Mouse (Mus musculus) midbrain, embryonic 13.5 days (tissue): ENCODE data around the gene Cdc26. TPM values are rescaled to one million over a fixed set of nuclear protein-coding genes. Genes with fewer than 3 reads are reported as not detected.

Experiments used
- ATAC-seq: fragments of 200-750 bp; cut with Nextera tagmentation; 2 replicates; pipeline ENCODE4 v1.8.0; 2017; ENCODE audit warnings: mild to moderate bottlenecking, moderate TSS enrichment, moderate library complexity
- H3K27ac ChIP-seq: fragments of 300-500 bp; sonication (generic); 2 replicates; pipeline ENCODE4 v1.5.1; 2015; ENCODE audit warnings: inconsistent platforms, mild to moderate bottlenecking, moderate library complexity
- H3K27me3 ChIP-seq: fragments of 300-500 bp; sonication (generic); 2 replicates; pipeline ENCODE4 v1.6.1; 2015; ENCODE audit warnings: mild to moderate bottlenecking, inconsistent platforms
- H3K36me3 ChIP-seq: fragments of 300-500 bp; sonication (generic); 2 replicates; pipeline ENCODE4 v1.6.1; 2015; ENCODE audit warnings: mild to moderate bottlenecking, inconsistent platforms
- H3K4me1 ChIP-seq: fragments of 300-500 bp; sonication (generic); replicated peaks from 2 replicates; pipeline ENCODE4 v1.6.1; 2015; ENCODE audit warnings: inconsistent platforms
- H3K4me2 ChIP-seq: fragments of 300-500 bp; sonication (generic); replicated peaks from 2 replicates; pipeline ENCODE4 v1.6.1; 2015; ENCODE audit warnings: moderate library complexity, mild to moderate bottlenecking, inconsistent platforms
- H3K4me3 ChIP-seq: fragments of 300-500 bp; sonication (generic); replicated peaks from 2 replicates; pipeline ENCODE4 v1.5.1; 2015; ENCODE audit warnings: mild to moderate bottlenecking, inconsistent platforms
- H3K9ac ChIP-seq: fragments of 300-500 bp; sonication (generic); replicated peaks from 2 replicates; pipeline ENCODE4 v1.6.1; 2015; ENCODE audit warnings: mild to moderate bottlenecking, inconsistent platforms
- H3K9me3 ChIP-seq: fragments of 300-500 bp; sonication (generic); 2 replicates; pipeline ENCODE4 v1.6.1; 2016; ENCODE audit warnings: mild to moderate bottlenecking, inconsistent platforms
- WGBS: fragments of 180-500 bp; shearing (Covaris S2); methylation state at CpG from one replicate; pipeline ENCODE4 v1.1.7; 2015; 5-methylcytosine and 5-hydroxymethylcytosine counted together
- polyA plus RNA-seq: library from polyadenylated mRNA; unstranded; fragments of >200 nt; fragmentation: Nextera tagmentation; extraction: Ambion mirVana; gene quantifications from 2 replicates; pipeline ENCODE4 v1.2.1, GENCODE M21; 2015

Cdc26 gene
- polyA plus RNA-seq, 1 experiment from 2014 or later: 120 TPM

DNA sequence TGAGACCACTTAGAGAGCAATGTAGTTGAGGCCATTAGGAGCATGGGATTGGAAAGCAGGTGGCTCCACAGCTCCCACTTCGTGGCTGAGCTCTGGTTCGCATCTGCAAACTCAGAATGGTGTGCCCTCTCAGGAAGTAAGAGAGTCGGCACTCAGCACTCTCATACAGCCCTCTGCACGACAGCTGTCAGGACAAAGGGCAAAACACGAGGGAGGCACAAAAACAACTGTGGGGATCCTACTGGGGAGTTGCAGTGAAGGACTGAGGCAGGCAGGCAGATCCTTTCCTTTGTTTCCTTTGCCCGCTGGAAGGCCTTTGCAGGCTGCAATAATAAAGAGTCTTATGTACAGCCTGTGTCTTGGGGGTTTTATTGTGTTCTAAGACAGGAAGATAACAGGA is 15.0 kb downstream of the Cdc26 start:
- Histone ChIP-seq H3K9ac (no peak overlapping the region), H3K4me2 (no peak overlapping the region), H3K36me3 (peaks cover 81% of the 10 kb centered on the region), H3K9me3 (no peaks in the 10 kb centered on the region), H3K27ac (no peak overlapping the region; the same call in 1 of the 2 replicates), H3K4me1 (no peaks in the 10 kb centered on the region), H3K4me3 (no peak overlapping the region), H3K27me3 (no peaks in the 10 kb centered on the region)
- 24% methylated on average over 6 of the region's 6 CpGs for WGBS
- 0 out of 2 replicates have a peak, but pooled peaks have one; percentile 40 for ATAC-seq

GRCm38 (mm10) chr4:62391892-62392291 is 16.6 kb downstream of the Cdc26 start:
- H3K4me3 ChIP-seq: no peak overlapping the region
- H3K27me3 ChIP-seq: no peaks in the 10 kb centered on the region
- H3K36me3 ChIP-seq: peaks cover 78% of the 10 kb centered on the region
- no peak for ATAC-seq
- no peak overlapping the region for H3K27ac ChIP-seq
- H3K4me2 ChIP-seq: no peak overlapping the region
- WGBS: 91% methylated on average over 7 of the region's 7 CpGs
- H3K9ac ChIP-seq: no peak overlapping the region
- no peaks in the 10 kb centered on the region for H3K4me1 ChIP-seq
- no peaks in the 10 kb centered on the region for H3K9me3 ChIP-seq

DNA sequence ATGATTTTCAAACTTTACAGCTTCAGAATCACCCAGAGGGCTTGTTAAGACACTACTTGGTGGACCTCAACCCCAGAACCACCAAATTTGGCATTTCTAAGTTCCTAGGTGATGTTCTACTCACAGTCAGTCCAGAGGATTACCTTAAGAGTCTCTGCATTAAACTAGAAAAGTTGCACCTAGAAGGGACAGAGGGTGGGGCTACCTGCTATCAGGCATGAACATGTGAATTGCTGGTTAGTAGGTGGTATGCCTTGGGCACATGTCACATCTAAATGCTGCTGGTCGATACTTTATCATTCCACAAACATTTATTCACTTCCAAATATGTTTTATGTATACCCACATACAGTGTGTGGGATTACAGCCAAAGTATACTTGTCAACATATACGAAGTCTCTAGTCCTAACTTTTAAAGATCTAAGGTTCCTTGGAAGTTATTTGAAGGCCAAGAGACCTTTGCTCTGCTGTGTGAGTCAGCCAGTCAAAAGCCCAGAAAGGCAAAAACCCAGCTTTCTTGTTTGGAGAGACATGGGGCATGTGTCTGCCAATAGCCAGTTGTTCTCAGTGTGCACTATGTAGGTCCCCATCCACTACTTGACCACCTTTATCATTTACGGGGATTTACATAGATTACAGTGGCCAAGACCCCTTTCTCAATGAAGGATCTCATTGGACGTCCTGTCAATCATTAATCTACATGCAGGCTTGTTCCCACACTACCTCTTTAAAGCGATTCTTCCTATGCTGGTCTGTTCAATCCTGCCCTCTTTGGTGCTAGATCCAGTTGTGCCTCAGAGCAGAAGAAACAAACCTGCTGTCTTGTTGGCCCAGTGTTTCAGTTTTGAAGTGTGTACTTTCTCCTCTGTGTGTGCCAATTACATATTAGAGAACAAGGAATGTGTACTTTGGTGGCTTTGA is 18.6 kb downstream of the Cdc26 start:
- Histone ChIP-seq H3K36me3 (peaks cover 69% of the 10 kb centered on the region), H3K4me3 (no peak overlapping the region), H3K9ac (no peak overlapping the region), H3K9me3 (no peaks in the 10 kb centered on the region), H3K4me1 (no peaks in the 10 kb centered on the region), H3K4me2 (no peak overlapping the region), H3K27me3 (no peaks in the 10 kb centered on the region), H3K27ac (no peak overlapping the region)
- 87% methylated on average over 5 of the region's 5 CpGs for WGBS
- ATAC-seq: no peak

GRCm38 (mm10) chr4:62385439-62385838 is 23.0 kb downstream of the Cdc26 start:
- H3K4me2 ChIP-seq: no peak overlapping the region
- H3K27ac ChIP-seq: no peak overlapping the region
- ATAC-seq: no peak
- no peaks in the 10 kb centered on the region for H3K27me3 ChIP-seq
- H3K4me1 ChIP-seq: no peaks in the 10 kb centered on the region
- H3K36me3 ChIP-seq: peaks cover 47% of the 10 kb centered on the region
- WGBS: 90% methylated on average over 7 of the region's 7 CpGs
- no peak overlapping the region for H3K4me3 ChIP-seq
- H3K9me3 ChIP-seq: no peaks in the 10 kb centered on the region
- no peak overlapping the region for H3K9ac ChIP-seq

GRCm38 (mm10) chr4:62384159-62384558 is 24.3 kb downstream of the Cdc26 start:
- Histone ChIP-seq H3K27ac (no peak overlapping the region), H3K4me2 (no peak overlapping the region), H3K4me1 (no peaks in the 10 kb centered on the region), H3K36me3 (peaks cover 34% of the 10 kb centered on the region), H3K4me3 (no peak overlapping the region), H3K27me3 (no peaks in the 10 kb centered on the region), H3K9me3 (no peaks in the 10 kb centered on the region), H3K9ac (no peak overlapping the region)
- ATAC-seq: no peak
- WGBS: 95% methylated on average over 1 of the region's 1 CpGs

- WGBS: 92% methylated on average over 7 of the region's 7 CpGs
- Histone ChIP-seq H3K27me3 (no peaks in the 10 kb centered on the region), H3K4me3 (no peak overlapping the region), H3K9ac (no peak overlapping the region), H3K4me2 (no peak overlapping the region), H3K27ac (no peak overlapping the region), H3K9me3 (no peaks in the 10 kb centered on the region), H3K4me1 (peaks cover 1% of the 10 kb centered on the region; the same call in 1 of the 2 replicates), H3K36me3 (peaks cover 30% of the 10 kb centered on the region)
- no peak for ATAC-seq
Measured at GRCm38 (mm10) chr4:62383752-62384151, 24.7 kb downstream of the Cdc26 start.

DNA sequence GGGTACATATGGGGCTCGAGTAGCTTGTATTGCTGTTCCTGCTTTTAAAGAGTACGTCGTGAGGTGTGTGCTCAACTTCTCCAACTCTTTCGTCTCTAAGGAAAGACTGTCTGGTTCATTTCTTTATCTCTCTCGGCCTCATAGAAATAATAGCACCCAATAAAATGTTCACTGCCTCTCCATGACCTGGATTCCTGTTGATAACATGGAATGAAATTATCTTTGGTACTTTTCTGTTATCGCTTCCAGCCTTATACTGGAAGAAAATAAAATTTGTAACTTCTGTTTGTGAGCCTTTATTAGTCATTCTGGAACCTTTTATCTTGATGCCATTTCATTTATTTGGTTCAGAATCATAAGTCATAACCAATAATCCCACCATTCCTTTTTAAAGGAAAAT is 25.2 kb downstream of the Cdc26 start:
- ATAC-seq: no peak
- Histone ChIP-seq H3K36me3 (peaks cover 24% of the 10 kb centered on the region), H3K4me2 (no peak overlapping the region), H3K27ac (no peak overlapping the region), H3K9ac (no peak overlapping the region), H3K27me3 (no peaks in the 10 kb centered on the region), H3K9me3 (no peaks in the 10 kb centered on the region), H3K4me1 (peaks cover 4% of the 10 kb centered on the region; the same call in 1 of the 2 replicates), H3K4me3 (no peak overlapping the region)
- WGBS: 91% methylated on average over 6 of the region's 6 CpGs

- Histone ChIP-seq H3K27me3 (no peaks in the 10 kb centered on the region), H3K4me3 (no peak overlapping the region), H3K9me3 (no peaks in the 10 kb centered on the region), H3K27ac (no peak overlapping the region), H3K4me2 (no peak overlapping the region), H3K36me3 (peaks cover 6% of the 10 kb centered on the region; the same call in 1 of the 2 replicates), H3K4me1 (peaks cover 4% of the 10 kb centered on the region; the same call in 1 of the 2 replicates), H3K9ac (no peak overlapping the region)
- ATAC-seq: no peak
- WGBS: 97% methylated on average over 9 of the region's 9 CpGs
Measured at GRCm38 (mm10) chr4:62379724-62380381, 28.6 kb downstream of the Cdc26 start.

DNA sequence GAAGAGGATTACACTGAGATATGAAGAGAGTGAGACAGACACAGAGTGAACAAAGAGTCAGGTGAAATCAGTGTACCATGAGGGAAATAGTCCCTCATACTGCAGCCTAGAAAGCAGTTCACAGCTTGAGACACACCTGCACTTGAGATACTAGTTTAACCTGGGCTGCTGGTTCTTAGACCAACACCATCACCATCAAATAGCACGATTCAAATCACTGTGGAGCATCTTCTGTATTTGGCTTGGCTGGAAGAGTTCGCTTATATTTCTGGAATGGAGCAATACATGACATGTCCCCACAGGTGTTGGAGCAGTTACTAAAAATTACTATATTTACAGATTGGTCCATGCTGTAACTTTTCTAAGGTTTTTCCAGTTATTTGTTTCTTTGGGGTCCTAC is 32.3 kb downstream of the Cdc26 start:
- 94% methylated on average over 2 of the region's 2 CpGs for WGBS
- H3K4me1 ChIP-seq: peaks cover 7% of the 10 kb centered on the region; the same call in 1 of the 2 replicates
- no peak overlapping the region for H3K9ac ChIP-seq
- H3K4me3 ChIP-seq: no peak overlapping the region
- H3K27ac ChIP-seq: no peak overlapping the region
- no peak for ATAC-seq
- H3K27me3 ChIP-seq: no peaks in the 10 kb centered on the region
- H3K36me3 ChIP-seq: no peaks in the 10 kb centered on the region
- H3K4me2 ChIP-seq: no peak overlapping the region
- no peaks in the 10 kb centered on the region for H3K9me3 ChIP-seq

- no peak overlapping the region for H3K4me2 ChIP-seq
- H3K9ac ChIP-seq: no peak overlapping the region
- H3K9me3 ChIP-seq: no peaks in the 10 kb centered on the region
- no peaks in the 10 kb centered on the region for H3K27me3 ChIP-seq
- no peak overlapping the region for H3K4me3 ChIP-seq
- peaks cover 7% of the 10 kb centered on the region; the same call in 1 of the 2 replicates for H3K4me1 ChIP-seq
- H3K36me3 ChIP-seq: no peaks in the 10 kb centered on the region
- no peak overlapping the region for H3K27ac ChIP-seq
- WGBS: 97% methylated on average over 4 of the region's 4 CpGs
- no peak for ATAC-seq
Measured at GRCm38 (mm10) chr4:62374342-62374741, 34.1 kb downstream of the Cdc26 start.

GRCm38 (mm10) chr4:62373668-62374067 is 34.8 kb downstream of the Cdc26 start:
- Histone ChIP-seq H3K27ac (no peak overlapping the region), H3K36me3 (no peaks in the 10 kb centered on the region), H3K4me3 (no peak overlapping the region), H3K4me1 (peaks cover 5% of the 10 kb centered on the region; the same call in 1 of the 2 replicates), H3K9ac (no peak overlapping the region), H3K27me3 (no peaks in the 10 kb centered on the region), H3K9me3 (no peaks in the 10 kb centered on the region), H3K4me2 (no peak overlapping the region)
- no peak for ATAC-seq
- 93% methylated on average over 7 of the region's 7 CpGs for WGBS

GRCm38 (mm10) chr4:62372818-62373520 is 35.5 kb downstream of the Cdc26 start:
- Histone ChIP-seq H3K4me2 (no peak overlapping the region), H3K9ac (no peak overlapping the region), H3K9me3 (no peaks in the 10 kb centered on the region), H3K36me3 (no peaks in the 10 kb centered on the region), H3K27me3 (no peaks in the 10 kb centered on the region), H3K4me3 (no peak overlapping the region), H3K4me1 (0 out of 2 replicates have a peak, but pooled peaks cover 2% of the 10 kb centered on the region), H3K27ac (no peak overlapping the region)
- 83% methylated on average over 9 of the region's 9 CpGs for WGBS
- ATAC-seq: no peak
